Mouse (Mus musculus) adrenal gland, postnatal 36 days (tissue): ENCODE results near the gene Gapdh. TPM values are rescaled to one million over a fixed set of nuclear protein-coding genes. Genes with fewer than 3 reads are reported as not detected.

Experiments used
- DNase-seq, 2 experiments: peaks; one replicate each; pipeline ENCODE4 v3.0.0; 2021; ENCODE audit warnings: mixed read lengths in 1 of 2
- total RNA-seq, 2 experiments: library from RNA; stranded (reverse); gene quantifications; 2 replicates each; pipeline ENCODE4 v1.2.3; 2021

The Gapdh gene
- total RNA-seq, 2 experiments from 2014 or later, result 2,066 to 3,178 TPM

- peak in 1 of 2 experiments; percentile 39 for DNase-seq
Observed at GRCm38 (mm10) chr6:125148926-125149568, 17.2 kb downstream of the Gapdh start.

- DNase-seq, result peak; percentile 43 to 61
Observed at GRCm38 (mm10) chr6:125148251-125148925, 17.9 kb downstream of the Gapdh start.

DNA sequence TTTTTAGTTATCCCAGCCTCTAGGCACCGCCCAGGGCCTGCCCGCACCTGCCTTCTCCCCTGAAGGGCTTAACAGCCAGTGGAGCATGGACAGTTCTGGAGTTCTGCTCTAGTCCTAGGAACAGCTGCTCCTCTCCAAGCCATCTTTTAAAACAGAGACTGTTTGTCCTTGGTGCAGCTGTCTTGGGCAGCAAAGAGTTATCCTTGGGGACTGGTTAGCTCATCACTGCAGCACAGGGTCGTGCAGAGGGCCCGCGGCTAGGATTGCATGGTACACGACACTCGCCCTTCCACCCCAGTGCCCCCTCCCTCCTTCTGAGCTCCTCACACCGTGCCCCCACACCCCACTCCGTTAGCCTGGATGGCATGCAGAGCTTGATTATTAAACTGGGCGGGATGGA is 18.9 kb downstream of the Gapdh start:
- no peak for DNase-seq

DNA sequence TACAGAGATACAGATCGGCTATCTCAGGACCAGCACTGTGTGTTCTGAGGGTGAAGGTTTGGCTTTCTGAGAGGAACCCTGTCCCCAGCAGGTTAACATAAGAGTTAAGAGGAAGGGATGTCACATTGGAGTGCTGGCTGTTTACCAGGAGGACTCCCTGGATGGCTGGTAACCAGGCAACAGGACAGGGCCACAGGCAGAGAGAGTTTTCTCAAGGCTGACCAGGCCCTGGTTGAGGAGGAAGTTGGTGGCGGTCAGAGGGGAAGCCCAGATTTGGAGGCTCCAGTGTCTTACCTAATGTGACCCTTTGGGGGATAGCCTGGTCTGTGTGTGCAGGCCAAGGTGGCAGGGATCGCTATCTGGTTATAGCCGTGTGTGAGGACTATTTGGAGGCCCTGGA is 19.5 kb downstream of the Gapdh start:
- DNase-seq, result peak; percentile 73 to 79

- DNase-seq, result no peak
Observed at GRCm38 (mm10) chr6:125146148-125146547, 20.1 kb downstream of the Gapdh start.

GRCm38 (mm10) chr6:125145479-125145951 is 20.8 kb downstream of the Gapdh start:
- DNase-seq, result peak in 1 of 2 experiments; percentile 44

DNA sequence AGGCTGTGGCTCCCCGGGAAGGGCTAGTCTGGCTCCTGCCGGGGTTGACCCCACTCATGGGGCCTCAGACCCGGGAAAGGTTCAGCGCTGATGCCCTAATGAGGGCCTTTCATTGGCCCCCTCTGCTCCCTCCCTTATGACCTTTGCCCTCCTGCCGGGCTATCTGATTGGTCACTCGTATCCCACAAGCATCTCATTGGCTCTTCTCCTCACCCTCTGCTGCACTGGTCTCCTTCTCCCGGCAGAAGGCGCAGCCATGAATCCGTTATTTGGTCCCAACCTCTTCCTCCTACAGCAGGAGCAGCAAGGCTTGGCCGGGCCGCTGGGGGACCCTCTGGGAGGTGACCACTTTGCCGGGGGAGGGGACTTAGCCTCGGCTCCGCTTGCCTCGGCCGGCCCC is 21.3 kb downstream of the Gapdh start, which contains the start of gene Iffo1:
Gene Iffo1, plus strand, starts transcription at position 241 of the 400 bp plus-strand sequence.
- DNase-seq, result peak; percentile 91 to 92

GRCm38 (mm10) chr6:125143904-125144303 is 22.4 kb downstream of the Gapdh start:
- DNase-seq, result no peak

DNA sequence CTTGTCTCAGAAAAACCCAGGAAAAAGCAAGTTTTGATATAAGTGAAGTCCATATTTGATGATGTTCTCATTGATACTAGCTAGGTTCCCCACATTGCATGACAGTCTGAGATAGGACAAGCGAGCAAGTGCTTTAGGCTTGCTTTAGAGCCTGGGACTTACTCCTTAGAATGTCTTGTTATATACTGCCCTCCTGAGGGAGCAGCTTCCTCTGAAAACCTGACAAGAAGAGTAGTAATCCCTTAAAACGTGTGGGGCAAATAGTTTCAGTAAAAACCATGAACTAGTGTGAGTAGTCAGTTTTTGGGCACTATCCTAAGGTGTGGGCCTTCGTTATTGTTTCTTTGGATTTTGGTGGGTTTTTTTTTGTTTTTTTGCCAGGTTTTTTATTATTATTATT is 23.1 kb downstream of the Gapdh start:
- no peak for DNase-seq

DNA sequence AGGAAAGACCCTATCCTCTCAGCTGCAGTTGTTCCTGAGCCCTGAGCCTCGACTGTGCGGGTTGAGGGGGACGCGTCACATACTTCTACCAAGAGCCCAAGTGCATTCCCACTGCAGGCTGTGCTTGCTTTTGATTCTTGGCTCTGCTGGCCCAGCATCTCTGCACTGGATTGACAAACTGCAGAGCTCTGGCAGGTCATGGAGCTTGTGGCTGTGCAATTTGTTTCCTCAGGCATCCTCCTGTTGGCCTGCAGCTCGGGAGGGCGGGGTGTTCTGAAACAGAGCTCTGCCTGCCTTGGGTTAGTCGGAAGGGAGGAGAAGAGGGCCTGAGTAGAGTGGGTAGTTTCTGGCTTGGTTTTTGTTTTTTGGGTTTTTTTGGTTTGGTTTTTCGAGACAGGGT is 23.8 kb downstream of the Gapdh start:
- no peak for DNase-seq

DNA sequence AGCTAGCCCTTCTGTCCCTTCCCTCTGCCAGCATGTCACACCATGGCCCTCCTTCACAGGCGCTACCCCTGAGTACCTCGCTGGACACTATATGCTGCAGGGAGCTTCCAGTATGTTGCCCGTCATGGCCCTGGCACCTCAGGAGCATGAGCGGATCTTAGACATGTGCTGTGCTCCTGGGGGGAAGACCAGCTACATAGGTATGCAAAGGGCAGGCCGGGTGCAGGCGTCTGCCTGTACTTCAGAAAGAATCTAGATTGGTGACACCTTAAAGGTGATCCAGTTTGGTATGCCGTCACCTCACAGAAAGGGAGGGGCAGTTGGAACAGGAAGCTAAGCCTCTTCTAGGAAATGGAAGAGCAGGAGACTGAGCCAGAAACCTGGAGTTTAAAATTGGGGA is 26.5 kb downstream of the Gapdh start:
- DNase-seq, result no peak

DNA sequence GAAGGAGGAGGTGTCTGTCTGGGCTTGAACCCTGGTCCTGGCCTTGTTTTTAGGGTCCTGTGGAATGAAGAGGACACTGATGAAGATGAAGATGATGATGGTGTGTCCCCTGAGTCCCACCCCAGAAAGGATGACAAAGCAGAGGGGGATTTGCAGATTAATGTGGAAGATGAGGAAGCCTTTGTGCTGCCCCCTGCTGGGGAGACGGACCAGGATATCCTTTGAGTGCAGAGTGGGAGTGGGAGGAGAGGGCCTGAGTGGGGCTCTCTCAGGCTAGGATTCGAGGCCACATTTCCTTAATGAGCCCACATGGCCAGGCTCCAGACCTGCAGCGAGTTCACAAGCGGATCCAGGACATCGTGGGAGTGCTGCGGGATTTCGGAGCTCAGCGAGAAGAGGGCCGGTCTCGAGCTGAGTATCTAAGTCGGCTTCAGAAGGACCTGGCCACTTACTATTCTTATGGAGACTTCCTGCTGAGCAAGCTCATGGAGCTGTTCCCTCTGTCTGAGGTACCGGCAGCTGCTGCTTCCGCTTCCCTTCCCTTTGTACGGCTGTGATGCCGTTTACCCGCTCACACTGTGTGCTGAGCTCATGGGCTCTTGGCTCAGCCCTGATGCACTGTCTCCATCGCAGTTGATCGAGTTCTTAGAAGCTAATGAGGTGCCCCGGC is 29.1 kb downstream of the Gapdh start:
- peak in 1 of 2 experiments; percentile 58 for DNase-seq

DNA sequence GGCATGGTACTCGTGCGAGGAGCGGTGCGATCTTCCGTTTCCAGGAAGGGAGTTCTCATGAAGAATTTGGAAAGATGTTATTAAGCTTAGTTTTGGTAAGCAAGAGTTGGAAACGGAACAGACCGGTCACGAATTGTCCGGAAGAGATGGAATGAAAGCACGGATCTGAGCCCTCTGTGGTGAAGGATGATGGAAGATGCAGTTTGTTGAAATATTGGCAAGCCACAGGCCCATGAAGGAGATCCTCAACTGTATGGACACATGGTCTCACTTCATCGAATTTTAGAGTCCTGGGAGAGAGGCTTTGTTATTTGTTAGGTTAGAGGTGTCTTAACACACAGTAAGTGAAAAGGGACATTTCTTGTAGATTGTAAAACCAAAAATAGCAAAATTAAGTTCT is 33.8 kb downstream of the Gapdh start:
- no peak for DNase-seq

GRCm38 (mm10) chr6:125131302-125132156 is 34.7 kb downstream of the Gapdh start, which contains the start of gene Nop2:
Gene Nop2, plus strand, starts transcription at chr6:125131909.
- DNase-seq, result peak; percentile 90 to 93

DNA sequence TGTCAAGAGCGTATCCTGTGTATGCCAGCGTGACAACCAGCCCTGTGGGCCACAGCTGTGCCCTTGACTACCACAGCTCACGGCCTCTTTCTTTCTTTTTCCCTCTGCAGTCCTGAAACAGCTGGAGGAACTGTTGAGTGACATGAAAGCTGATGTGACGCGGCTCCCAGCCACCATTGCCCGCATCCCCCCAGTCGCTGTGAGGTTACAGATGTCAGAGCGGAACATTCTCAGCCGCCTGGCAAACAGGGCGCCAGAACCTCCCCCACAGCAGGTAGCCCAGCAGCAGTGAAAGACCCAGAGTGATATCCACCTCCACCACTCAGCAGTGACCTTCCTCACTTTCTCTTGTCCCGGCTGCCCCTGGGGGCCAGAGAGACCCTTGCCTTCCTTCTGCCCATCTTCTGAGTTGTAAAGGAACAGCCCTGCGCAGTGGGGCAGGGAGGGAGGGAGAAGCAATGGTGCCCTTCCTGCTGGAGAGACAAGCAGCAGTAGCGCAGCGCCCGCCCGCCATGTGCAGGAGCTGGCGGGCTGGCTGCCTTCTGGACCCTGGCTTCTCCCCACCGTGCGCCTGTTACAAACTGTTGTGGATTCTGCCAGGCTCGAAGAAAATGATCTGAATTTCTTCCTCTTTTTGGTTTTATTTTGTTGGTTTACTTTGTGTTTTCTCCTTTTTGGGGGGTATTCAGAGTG is 36.4 kb downstream of the Gapdh start:
- no peak for DNase-seq

DNA sequence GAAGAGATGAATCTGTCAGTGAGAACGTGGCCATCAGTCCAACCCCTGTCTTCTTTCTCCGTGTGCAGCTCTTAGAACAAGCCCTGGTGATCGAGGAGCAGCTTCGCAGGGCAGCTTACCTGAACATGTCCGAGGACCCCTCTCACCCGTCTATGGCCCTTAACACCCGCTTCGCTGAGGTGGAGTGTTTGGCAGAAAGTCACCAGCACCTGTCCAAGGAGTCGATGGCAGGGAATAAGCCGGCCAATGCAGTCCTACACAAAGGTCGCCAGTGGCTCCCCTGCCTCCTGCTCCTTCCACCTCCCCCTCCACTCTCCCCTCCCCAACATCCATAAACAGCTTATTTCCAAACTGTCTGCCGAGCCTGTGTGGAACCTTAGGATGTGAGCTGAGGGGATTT is 37.5 kb downstream of the Gapdh start:
- no peak for DNase-seq

DNA sequence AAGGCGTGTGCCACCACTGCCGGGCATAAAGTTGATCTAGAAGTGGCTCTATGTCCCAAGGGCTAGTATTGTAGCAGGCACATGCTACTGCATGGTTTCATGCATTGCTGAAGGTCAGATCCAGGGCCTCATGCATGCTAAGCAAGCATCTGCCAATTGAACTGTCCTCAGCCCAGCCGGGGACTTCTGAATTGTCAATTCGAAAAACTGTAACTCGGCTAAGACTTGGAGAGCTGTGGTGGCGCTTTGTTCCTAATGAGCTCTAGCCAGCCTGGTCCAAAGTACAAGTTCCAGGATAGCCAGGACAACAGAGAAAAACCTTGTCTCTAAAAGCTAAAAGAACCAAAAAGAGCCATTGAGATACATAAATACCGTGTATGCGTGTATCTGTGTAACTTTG is 46.9 kb downstream of the Gapdh start:
- no peak for DNase-seq

GRCm38 (mm10) chr6:125112553-125112952 is 53.7 kb downstream of the Gapdh start:
- DNase-seq, result no peak
